Mouse (Mus musculus) spleen, adult 18-20 months (tissue): ENCODE results near the gene Cdk5r1.
"Not testable (repeated sequence)": the region's sequence is repeated elsewhere in the genome, so short reads cannot be mapped to it uniquely, and the experiment has no call there.

Experiments
- DNase-seq, 2 experiments: peaks; one replicate each; pipeline ENCODE4 v3.0.0; 2022; ENCODE audit warnings: mixed read lengths in 2 of 2

Cdk5r1 gene

DNA sequence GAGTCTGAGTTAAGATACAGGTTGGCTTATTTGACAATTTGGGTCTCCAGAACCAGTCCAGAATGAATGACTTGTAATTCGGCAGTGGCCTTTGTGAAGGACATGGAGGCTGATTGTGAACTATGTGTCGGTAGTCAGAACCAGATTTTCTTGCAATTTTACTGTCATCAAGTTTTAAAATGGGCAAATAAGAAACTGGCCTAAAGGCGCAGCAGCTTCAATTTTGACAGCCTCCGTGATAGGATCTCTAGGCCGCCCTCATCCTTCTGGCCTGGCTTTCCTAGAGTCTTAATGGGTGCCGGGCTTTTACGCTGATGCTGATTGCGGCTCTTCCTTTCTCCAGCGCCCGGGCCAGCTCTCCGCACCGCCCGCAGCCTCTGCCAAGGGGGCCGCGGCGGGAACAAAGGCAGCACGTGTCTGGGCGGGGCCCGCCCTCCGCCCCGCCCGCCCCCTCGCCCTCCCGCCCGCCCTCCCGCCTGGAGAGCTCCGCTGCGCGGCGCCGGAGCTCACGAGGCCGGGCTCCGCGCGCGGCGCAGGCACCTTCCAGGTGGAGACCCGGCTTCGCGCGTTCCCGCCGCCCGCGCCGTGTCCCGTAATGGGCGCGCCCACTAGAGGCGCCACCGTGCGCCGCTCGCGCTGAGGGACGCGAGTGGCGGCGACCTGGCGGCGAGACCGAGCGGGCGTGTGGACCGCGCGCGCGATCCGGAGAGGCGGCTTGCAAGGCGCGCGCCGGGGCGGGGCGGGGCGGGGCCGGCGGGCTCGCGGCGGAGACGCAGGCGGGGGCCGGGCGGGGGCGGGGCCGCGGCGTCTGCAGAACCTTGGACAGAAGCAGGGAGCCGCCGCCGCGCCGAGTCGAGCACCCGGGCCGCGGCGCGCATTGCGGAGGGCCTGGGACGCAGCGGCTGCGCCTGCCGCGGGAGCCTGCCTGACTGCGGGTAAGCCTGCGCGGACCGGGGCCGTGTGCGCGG, at the start of gene Cdk5r1:
Gene Cdk5r1 (plus strand): TSS at position 802 of the 968 bp plus-strand sequence.
- peak; percentile 83 to 88 for DNase-seq

DNA sequence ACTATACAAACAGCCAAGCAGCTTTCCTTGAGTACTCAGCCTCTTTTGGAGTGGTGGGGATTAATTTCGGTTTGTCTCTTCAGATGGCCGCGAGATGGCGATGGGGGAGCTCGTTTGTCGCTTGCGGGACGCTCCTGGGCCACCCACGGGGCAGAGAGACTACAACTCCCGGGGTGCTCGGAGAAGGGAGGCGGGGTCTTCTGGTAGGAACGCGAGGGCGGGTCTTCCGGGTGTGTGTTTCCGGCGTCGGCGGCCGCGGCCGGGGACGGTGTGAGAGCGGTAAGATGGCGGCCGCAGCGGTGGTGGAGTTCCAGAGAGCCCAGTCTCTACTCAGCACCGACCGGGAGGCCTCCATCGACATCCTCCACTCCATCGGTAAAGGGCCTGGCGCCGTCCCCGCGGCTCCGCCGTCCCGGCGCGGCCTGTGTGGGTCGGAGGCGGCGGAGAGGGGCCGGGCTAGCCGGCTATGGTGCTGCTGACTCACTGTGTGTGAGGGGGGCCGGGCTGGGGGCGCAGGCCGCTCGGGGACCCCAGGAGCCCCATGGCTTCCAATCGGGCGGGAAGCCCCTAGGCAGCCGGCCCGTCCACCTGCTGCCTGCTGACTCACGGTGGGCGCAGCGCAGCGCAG, 48.3 kb upstream of the Cdk5r1 start, which contains the start of gene Psmd11:
Gene Psmd11 (plus strand): TSS at position 235 of the 628 bp plus-strand sequence.
- DNase-seq: peak; percentile 92 to 93

- no peak for DNase-seq
Observed at GRCm38 (mm10) chr11:80429009-80429475, 47.8 kb upstream of the Cdk5r1 start.

GRCm38 (mm10) chr11:80429500-80430166, 47.2 kb upstream of the Cdk5r1 start:
- DNase-seq: no peak

GRCm38 (mm10) chr11:80430366-80430910, 46.4 kb upstream of the Cdk5r1 start:
- DNase-seq: no peak

- no peak for DNase-seq
Observed at GRCm38 (mm10) chr11:80446916-80447315, 29.9 kb upstream of the Cdk5r1 start.

DNA sequence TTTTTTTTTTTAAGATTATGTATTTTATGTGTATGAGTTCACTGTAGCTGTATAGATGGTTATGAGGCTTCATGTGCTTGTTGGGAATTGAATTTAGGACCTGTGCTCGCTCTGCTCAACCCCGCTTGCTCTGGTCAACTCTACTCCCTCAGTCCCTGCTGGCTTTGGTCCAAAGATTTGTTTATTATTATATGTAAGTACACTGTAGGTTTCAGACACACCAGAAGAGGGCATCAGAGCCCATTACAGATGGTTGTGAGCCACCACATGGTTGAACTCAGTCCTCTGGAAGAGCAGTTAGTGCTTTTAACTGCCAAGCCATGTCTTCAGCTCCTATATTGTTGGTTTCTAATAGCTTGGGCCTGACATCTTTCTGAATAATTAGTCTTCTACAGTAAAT, 27.0 kb upstream of the Cdk5r1 start:
- no peak for DNase-seq

GRCm38 (mm10) chr11:80452242-80452641, 24.6 kb upstream of the Cdk5r1 start:
- DNase-seq: no peak

DNA sequence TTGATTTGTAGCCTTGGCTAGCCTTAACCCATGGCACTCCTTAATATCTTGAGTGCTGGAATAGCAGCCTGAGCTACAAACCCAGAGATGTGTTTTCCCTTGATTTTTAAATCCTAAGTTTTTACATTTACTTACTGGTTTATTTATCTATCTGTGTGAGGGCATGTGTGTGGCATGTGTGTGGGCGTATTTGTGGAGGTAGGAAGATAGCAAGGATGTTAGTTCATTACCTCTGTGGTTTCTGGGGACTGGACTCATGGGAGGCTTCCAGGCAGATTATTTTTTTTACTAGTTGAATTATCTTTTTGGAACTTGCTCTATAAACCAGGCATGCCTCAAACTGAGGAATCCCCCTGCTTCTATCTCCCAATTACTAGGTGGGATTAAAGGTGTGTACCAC, 23.6 kb upstream of the Cdk5r1 start:
- no peak for DNase-seq

DNA sequence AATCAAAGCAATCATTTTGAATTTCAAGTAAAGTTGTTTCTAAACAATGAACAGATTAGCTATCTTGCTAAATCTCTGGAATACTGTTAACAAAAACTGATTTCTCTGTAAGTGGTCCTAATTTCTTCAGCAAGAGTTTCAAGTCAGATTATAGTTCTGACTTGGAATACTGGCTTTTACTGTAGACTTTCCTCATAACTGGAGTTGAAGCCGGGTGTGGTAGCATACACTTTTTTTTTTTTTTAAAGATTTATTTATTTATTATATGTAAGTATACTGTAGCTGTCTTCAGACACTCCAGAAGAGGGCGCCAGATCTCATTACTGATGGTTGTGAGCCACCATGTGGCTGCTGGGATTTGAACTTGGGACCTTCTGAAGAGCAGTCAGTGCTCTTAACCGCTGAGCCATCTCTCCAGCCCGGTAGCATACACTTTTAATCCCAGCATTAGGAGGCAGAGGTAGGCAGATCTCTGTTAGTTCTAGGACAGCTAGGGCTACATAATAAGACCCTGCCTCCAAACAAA, 13.2 kb upstream of the Cdk5r1 start:
- DNase-seq: not testable (repeated sequence)

DNA sequence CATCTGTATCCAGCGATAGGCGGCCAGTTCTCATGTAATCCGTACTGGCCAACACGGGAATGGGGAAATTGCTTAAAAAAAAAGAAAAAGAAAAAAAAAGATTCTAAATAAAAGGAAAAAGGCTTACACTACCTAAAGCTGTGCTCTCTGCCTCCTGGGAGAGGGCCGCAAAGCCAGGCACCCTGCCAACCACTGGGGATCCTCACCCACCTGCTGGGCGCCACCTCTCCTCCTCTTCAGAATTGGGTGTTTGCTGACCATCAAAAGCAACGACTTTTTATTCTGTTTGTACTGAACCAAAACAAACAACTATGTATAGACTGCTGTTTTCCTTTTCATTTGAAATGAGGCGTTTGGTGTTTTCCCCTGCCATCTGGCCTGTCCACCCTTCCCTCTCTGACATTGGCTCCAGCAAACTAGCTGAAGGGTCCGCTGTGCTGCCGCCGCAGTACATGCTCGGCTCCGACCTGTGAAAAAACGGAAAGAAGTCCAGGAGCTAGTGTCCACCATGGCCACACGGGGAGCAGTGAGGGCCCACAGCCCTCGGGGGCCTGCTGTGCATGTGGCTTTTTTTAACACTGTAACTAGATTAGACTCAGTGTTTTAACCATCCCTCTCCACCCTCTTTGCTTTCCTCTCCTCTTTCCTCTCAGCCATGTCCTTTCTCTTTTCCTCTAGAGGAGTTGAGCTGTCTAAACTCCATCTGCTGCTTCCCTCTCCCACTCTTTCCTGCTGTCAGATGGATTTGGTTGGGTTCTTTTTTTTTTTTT, 4.8 kb upstream of the Cdk5r1 start:
- no peak for DNase-seq

GRCm38 (mm10) chr11:80474175-80474691, 2.6 kb upstream of the Cdk5r1 start:
- peak in 1 of 2 experiments; percentile 10 for DNase-seq

- DNase-seq: no peak
Observed at GRCm38 (mm10) chr11:80474846-80475245, 2.0 kb upstream of the Cdk5r1 start.

DNA sequence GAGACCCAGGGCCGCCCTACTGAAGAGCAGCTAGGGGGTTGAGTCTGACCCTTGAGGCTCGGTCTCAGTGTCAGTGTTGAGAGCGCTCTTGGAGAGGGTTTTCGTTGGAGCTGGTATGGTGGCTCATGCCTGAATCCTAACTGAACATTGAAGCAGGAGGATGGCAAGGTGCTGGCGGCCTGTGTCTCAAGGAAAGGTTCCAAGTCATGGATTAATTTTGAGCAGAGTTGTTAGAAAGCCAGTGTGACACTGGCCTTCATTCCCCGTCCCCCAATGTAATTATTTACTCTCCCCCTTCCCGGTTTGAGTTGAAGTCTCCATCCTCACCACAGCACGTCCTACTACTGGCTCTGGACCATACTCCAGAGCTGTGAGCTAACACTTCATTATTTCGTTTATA, 1.3 kb upstream of the Cdk5r1 start:
- peak in 1 of 2 experiments; percentile 5 for DNase-seq

DNA sequence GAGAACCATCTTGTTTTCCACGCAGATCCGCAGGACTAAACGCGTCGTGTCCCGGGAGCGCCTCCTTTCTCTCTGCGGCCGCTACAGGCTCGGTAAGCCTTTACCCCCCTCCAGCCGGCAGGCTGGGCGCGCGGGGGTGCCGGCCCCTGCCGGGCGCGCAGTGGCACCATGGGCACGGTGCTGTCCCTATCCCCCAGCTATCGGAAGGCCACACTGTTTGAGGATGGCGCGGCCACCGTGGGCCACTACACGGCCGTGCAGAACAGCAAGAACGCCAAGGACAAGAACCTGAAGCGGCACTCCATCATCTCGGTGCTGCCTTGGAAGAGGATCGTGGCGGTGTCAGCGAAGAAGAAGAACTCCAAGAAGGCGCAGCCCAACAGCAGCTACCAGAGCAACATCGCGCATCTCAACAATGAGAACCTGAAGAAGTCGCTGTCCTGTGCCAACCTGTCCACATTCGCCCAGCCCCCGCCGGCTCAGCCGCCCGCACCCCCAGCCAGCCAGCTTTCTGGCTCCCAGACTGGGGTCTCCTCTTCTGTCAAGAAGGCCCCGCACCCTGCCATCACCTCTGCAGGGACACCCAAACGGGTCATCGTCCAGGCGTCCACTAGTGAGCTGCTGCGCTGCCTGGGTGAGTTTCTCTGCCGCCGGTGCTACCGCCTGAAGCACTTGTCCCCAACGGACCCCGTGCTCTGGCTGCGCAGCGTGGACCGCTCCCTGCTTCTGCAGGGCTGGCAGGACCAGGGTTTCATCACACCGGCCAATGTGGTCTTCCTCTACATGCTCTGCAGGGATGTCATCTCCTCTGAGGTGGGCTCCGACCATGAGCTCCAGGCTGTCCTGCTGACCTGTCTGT, 747 bp downstream of the Cdk5r1 start:
- DNase-seq: peak in 1 of 2 experiments; percentile 19

DNA sequence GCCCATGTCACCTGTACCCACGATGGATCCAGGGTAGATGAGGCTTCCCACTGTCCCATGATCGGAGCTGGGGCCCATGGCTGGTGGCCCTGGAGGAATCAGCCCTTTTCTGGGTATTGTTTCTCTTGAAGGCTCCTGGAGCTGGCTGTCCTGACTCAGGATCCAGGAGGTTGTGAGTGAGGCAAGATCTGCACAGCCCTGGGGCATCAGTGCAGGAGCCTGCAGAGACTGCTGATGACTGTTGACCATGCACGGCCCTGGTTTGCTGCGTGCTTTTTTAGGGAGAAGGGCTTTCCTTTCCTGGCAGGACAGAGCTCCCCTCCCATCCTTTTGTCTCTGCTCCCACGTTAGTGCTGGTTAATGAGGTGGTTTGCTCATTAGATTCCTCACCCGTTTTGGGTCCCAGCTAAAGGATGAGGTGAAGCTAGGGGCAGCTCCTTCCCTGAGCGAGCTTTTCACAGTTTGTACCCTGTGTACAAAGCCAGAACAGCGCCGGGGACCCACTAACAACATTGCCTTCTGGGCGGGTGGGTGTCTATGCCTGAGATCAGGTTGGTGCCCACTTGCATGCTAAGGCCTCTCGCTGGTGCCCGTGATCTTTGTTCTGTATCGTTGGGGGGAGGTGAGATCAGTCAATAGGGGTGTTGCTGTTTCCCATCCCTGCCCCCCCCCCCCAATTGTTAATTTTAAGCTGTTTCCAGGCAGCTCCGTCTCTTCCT, 2.0 kb downstream of the Cdk5r1 start:
- DNase-seq: no peak

DNA sequence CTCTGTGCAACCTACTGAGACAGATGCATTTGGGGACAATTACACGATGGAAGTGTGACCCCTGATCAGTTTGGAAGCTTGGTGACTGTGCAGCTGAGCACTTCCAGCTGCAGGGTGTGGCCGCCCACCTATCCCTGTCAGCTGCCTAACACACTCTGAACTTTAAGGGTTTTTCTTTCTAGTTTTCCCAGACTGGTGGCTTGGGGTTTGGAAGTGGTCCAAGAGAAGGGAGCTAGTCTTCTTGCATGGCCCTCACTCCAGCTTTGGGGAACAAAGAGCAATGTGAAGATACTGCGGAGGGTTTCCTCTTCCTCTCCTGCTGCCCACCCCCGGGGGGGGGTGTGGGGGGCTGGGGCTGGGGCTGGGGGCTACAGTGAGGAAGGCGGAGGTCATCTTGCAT, 2.6 kb downstream of the Cdk5r1 start:
- no peak for DNase-seq

DNA sequence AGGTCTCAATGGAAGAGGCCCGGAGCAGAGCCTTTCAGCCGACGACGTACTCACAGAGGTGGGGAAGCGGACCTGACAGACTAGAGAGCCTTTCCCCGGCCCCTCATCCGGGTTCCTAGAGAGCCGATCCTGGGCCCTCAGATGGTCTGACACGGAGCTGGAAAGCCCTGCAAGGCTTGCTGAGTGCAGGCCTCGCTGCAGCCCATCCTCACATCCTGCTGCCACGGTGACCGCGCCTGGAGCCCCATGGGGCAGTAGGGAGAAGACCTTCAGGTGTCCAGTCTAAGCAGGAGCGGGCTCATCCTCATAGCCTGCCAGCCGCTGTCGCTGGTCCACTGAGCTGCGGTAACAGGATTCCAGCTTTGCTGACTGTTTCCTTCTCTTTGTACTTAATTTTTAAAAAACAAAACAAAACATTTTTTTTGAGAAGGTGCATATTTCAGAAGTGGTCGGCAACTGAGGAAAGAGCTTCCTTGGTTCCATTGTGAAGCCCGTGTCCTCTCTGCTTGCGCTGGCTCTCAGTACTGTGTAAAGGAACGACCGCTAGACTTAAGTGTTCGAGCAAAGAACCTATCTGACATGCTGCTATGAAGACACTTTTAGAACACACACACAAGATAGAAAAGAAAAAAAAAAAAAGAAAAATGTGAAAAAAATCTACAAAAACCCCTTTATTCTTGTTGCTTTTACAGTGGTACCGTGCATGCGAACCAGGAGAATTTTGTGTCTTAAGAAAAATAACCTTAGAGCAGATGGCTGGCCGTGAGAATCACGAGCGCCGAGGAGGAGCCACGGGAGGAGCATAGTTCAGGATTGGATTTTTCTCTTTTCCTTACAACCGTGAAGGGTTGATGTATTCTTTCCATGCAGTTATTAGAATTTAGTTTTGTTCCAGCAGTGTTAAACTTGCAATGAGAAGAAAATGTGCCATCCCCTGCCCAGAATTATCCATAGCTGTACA, 3.4 kb downstream of the Cdk5r1 start:
- no peak for DNase-seq
